Mouse (Mus musculus) heart, adult 9 months (tissue): ENCODE measurements around the gene Rab7b.
A peak's percentile ranks its signal among the peaks of the same experiment; 100 is the strongest.

Source experiments
- DNase-seq, 2 experiments: peaks; one replicate each; pipeline ENCODE4 v3.0.0; 2022; ENCODE audit warnings: low spot score in 2 of 2

The Rab7b gene

DNA sequence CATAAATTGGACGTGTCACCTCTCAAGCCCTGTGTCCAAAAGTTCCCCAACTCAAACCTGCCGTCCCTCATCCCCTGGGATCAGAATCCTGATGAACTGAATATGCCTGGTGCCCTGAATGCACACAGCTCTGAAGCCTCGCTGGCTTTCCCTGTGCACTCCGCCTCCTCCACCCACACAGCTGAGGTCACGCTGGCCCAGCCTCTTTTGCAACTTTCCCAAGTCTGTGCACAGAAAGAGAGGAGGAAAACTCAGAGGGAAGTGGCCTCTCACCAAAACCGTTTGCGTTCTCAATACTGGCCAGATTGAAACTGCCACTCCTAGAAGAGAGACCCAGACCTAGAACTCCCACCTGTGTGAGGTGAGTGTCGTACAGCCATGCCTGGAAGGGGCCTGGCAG lies at the start of gene Rab7b:
Gene Rab7b, plus strand, starts transcription at position 221 of the 400 bp plus-strand sequence.
- DNase-seq, result peak; percentile 65 to 79

DNA sequence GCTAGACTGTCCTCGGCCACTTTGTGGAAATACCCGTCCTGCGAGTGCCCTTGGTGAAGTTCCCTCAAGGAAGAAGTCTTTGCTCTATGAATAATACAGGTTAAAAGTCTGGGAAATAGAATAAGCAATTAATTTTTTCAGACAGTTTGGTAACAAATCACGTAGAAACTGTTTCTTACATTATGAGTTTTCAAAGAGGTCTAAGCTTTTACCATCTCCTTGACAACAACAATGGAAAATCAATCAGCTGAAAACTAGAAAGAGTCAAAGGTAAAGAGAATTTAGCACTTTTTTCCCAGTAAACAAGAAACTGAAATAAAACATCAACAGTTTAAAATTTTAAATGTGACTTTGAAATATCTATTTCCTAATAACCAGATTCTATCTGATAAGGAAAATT lies 48.4 kb upstream of the Rab7b start:
- no peak for DNase-seq

- no peak for DNase-seq
These were observed 46.9 kb upstream of the Rab7b start for GRCm38 (mm10) chr1:131641565-131641964.

DNA sequence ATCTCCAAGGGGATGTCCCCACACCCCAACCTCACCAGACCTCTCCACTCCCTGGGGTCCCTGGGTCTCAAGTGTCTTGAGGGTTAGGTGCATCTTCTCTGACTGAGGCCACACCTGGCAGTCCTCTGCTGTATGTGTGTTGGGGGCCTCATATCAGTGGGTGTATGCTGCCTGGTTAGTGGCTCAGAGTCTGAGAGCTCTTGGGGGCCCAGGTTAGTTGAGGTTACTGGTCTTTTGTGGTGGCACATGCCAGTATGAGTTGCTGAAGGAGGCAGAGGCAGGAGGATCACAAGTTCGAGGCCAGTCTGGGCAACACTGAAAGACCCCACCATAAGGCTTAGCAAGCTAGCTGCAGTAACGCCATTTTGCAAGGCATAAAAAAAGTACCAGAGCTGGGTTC lies 46.2 kb upstream of the Rab7b start:
- DNase-seq, result no peak

- no peak for DNase-seq
These were observed 35.6 kb upstream of the Rab7b start for GRCm38 (mm10) chr1:131652670-131653443.

GRCm38 (mm10) chr1:131655601-131656000 lies 32.9 kb upstream of the Rab7b start:
- DNase-seq, result no peak

- peak; percentile 76 to 85 for DNase-seq
These were observed 30.5 kb upstream of the Rab7b start for GRCm38 (mm10) chr1:131657945-131658354.

- no peak for DNase-seq
These were observed 28.9 kb upstream of the Rab7b start for GRCm38 (mm10) chr1:131659512-131660085.

DNA sequence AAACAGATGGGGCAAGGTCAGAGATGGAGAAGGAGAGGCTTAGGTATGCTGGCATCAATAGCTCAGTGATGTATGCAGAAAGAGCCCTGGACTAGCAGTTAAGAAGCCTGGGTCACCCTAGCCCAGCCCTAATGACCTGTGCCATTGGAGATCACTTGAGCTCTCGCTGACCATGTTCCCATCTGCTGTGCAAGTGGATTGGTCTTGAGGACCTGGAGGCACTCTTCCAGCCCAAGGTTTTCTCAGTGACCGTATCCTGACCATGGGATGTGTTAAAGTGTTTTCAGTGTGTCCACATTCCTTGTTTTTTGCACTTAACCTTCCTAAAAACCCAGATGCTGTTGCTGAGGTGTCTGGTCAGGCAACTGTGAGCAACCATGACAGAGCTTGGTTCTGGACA lies 28.2 kb upstream of the Rab7b start:
- no peak for DNase-seq

DNA sequence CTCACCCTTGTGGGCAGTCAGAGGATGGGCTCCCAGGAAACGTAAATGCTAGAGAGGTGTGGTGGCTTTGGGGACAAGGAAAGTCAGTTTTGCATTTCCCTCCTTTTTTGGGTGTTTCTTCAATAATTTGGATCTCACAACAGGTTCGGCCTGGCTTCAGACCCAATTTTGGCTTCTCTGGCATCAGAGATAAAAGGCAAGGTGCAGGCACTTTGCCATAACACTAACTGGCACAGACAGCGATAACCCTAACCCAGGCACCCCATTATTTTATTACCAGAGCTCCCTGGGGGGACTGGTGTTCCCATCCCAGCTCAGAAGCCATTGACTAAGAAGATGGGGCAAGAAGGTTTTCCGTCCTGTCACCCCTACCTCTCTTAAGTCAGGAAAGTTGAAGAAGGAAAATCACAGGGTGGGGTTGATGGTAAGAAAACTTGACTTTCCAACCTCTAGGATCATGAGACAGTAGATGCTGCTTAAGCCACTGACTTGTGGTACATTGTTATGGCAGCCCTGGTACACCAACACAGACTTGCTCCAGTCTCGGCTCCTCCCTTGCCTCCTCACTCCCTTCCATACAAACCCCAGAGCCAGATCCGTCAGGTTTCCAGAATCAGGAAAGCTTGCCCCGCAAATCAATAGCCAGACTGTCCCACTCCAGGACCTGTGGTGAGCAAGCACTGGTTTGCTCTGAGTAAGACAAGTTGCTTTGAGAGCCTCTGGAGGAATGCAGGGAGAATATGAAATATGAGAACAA lies 27.6 kb upstream of the Rab7b start:
- no peak for DNase-seq

GRCm38 (mm10) chr1:131661749-131662148 lies 26.7 kb upstream of the Rab7b start:
- no peak for DNase-seq

DNA sequence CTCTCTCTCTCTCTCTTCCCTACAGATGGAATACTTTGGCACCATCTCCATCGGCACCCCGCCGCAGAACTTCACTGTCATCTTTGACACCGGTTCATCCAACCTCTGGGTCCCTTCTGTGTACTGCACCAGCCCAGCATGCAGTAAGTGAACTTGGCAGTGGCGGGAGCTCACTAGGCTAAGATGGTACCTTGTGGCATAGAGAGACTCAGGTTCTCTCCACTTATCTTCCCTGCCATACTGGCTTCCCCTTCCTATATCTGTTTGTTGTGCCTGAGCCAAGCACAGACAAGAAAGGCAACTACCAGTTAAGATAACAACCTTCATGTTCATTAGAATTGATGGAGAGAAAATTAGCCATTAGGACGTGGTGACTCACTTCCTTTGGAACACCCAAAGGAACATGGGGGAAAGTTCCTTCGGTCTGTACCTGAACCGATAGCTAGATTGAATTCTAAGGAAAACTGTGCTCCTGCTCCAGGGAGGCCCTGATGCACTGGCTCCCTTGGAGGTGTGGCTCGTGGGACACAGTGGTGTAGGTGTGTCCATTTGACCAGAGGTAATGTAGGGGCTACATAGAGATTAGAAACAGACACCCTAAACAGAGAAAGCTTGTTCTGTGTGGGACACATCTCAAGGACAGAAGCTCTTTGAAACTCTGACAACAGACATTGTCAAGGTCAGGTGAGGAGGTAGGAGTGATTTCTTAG lies 25.1 kb upstream of the Rab7b start:
- DNase-seq, result no peak

DNA sequence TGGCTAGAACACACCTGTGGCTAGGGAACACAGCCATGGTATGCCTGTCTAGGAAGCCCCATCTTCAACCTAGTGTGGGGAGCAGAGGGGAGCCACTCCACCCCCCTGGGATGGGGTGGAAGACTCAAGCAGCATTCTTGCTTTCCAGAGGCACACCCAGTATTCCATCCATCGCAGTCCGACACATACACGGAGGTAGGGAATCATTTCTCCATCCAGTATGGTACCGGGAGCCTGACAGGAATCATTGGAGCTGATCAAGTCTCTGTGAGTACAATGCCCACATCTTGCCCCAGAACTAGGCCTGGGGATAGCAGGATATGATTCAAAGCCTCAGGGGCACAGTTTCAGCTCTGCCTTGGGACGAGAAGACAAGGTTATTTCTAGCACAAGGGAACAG lies 24.4 kb upstream of the Rab7b start:
- DNase-seq, result no peak

GRCm38 (mm10) chr1:131665886-131666285 lies 22.6 kb upstream of the Rab7b start:
- no peak for DNase-seq

DNA sequence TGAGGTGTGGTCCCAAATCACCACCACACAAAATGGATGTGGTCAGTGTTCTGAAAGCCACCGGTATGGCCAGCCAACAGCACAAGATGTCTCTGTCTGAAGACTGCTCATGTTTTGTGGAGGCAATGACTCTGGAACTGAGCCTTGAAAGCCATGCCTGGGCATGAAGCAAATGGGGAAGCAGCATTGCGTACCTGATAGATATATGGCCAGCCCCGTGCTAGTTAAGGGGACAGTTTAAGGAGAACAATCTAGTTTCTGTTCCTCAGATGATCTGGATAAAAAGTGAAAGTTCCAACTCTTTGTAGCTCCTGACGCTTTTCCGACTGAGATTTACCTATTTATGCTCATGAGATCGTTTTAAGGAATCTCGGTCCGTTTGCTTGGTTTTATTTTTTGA lies 17.4 kb upstream of the Rab7b start:
- DNase-seq, result no peak

- DNase-seq, result no peak
These were observed 16.1 kb upstream of the Rab7b start for GRCm38 (mm10) chr1:131672361-131672760.

- no peak for DNase-seq
These were observed 8.9 kb upstream of the Rab7b start for GRCm38 (mm10) chr1:131679644-131680043.

- no peak for DNase-seq
These were observed 756 bp upstream of the Rab7b start for GRCm38 (mm10) chr1:131687739-131688138.

GRCm38 (mm10) chr1:131689016-131689415 lies 521 bp downstream of the Rab7b start:
- no peak for DNase-seq

DNA sequence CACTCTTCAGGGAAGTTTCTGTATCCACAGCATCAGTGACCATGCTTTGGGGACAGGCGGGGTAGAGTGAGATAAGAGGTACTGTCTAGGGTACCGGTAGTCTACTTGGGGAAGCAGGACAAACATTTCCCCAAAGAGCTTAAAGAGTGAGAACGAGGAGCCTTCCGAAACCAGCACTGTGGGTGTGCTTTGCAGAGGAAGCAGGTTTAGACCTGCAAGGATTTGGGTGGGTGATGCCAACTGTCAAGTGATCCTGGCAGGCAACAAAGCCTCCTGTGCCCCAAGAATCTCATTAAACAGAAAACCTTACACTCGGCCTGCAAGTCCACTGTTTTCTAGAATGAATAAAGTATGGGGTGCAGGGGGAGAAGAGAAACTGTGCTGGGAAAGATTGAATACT lies 1.4 kb downstream of the Rab7b start:
- DNase-seq, result peak in 1 of 2 experiments; percentile 13

GRCm38 (mm10) chr1:131690435-131690834 lies 1.9 kb downstream of the Rab7b start:
- DNase-seq, result peak; percentile 81 to 84

DNA sequence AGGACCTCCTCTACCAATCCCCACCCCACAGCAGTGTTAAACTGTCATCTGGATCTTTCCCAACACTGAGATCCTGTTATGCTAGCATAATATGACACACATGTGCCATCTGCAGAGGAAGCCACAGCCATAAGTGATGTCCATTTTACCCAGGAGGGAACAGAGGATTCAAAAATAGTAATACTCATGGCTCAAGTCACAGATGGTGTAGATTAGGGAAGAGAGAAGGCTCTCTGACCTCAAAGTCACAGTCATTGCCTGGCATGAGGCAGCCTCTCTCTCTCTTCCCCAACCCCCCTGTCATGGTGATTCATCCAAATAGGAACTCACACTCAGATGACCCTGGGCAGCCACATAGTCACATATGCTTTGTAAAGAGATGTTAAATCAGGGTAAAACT lies 2.9 kb downstream of the Rab7b start:
- peak; percentile 36 to 63 for DNase-seq
